Mouse (Mus musculus) spleen, embryonic (tissue): Measurements from ENCODE around the gene Arhgef2.

Experiments
- CTCF ChIA-PET: fragments of 350-600 bp; sonication (Branson Sonifier 250); formaldehyde crosslinking; loops from one replicate; lab custom pipeline; 2022; lab: Charles Lee

The Arhgef2 gene

GRCm38 (mm10) chr3:88655619-88656018, 49.9 kb downstream of the Arhgef2 start:
- CTCF ChIA-PET: interaction anchor here (0.5 kb wide), 1 partner anchor 421 kb away, joined by 3 read pairs; no protein-coding TSS in a partner anchor

- CTCF ChIA-PET: interaction anchor here (0.7 kb wide), 1 partner anchor 127 kb away, joined by 8 read pairs; no protein-coding TSS in a partner anchor
Observed at GRCm38 (mm10) chr3:88658441-88659127, 52.8 kb downstream of the Arhgef2 start.

- CTCF ChIA-PET: no interaction called here
Observed at GRCm38 (mm10) chr3:88659798-88660197, 54.0 kb downstream of the Arhgef2 start.

- CTCF ChIA-PET: interaction anchor here (0.6 kb wide), 1 partner anchor 115 kb away, joined by 3 read pairs; no protein-coding TSS in a partner anchor
Observed at GRCm38 (mm10) chr3:88664095-88664494, 58.3 kb downstream of the Arhgef2 start.

- CTCF ChIA-PET: interaction anchor here (1.2 to 1.4 kb wide), 2 partner anchors 12 to 59 kb away, joined by 3 to 6 read pairs; no protein-coding TSS in a partner anchor
Observed at GRCm38 (mm10) chr3:88677399-88677798, 71.6 kb downstream of the Arhgef2 start.

GRCm38 (mm10) chr3:88683814-88684213, 78.0 kb downstream of the Arhgef2 start:
- CTCF ChIA-PET: no interaction called here

GRCm38 (mm10) chr3:88684236-88684979, 78.6 kb downstream of the Arhgef2 start:
- CTCF ChIA-PET: no interaction called here

- CTCF ChIA-PET: interaction anchor here (0.6 to 1.2 kb wide), 3 partner anchors 19 to 33 kb away, joined by 3 to 8 read pairs (median 6); no protein-coding TSS in a partner anchor
Observed at GRCm38 (mm10) chr3:88684980-88685941, 79.5 kb downstream of the Arhgef2 start, which contains the start of gene Khdc4. Khdc4 (plus strand) TSS chr3:88685803.

- CTCF ChIA-PET: interaction anchor here (1.1 to 1.2 kb wide), 2 partner anchors 18 to 32 kb away, joined by 3 to 6 read pairs; no protein-coding TSS in a partner anchor
Observed at GRCm38 (mm10) chr3:88685958-88686451, 80.2 kb downstream of the Arhgef2 start.

GRCm38 (mm10) chr3:88686734-88687611, 81.2 kb downstream of the Arhgef2 start:
- CTCF ChIA-PET: no interaction called here

GRCm38 (mm10) chr3:88689079-88689478, 83.3 kb downstream of the Arhgef2 start:
- CTCF ChIA-PET: no interaction called here

GRCm38 (mm10) chr3:88695545-88695944, 89.8 kb downstream of the Arhgef2 start:
- CTCF ChIA-PET: interaction anchor here (0.7 kb wide), 1 partner anchor 21 kb away, joined by 3 read pairs; the partner anchor contains the start of gene Rit1
